ENCODE assay signal across 9 mouse cellular contexts in genomic region chr7:16147643-16148042, GRCm38 (mm10). TPM values are rescaled to one million over a fixed set of nuclear protein-coding genes. Genes with fewer than 3 reads are reported as not detected.
DNase-seq lines count a peak whose midpoint lies in the region; ATAC-seq and TF ChIP-seq lines count a peak whose summit lies in the region.
"Had no signal": no experiment of that assay in that cellular context is flagged by ENCODE, and none has a peak within 500 bp of the region (broad histone marks: within the 10 kb centered on the region; RNA-seq: fewer than 3 reads in every experiment).

No protein-coding gene starts in this region.

- TF ChIP-seq EP300 in lung, postnatal 0 days (IDR thresholded peaks at IDR 0.05), result no peak

- ATAC-seq in intestine, embryonic 14.5 days (replicated peaks; ENCODE audit: low FRiP score, low TSS enrichment, low read depth), result no peak
- ATAC-seq in intestine, postnatal 0 days, result no peak
- ATAC-seq in lung, postnatal 0 days, result no peak

- no peak overlapping the region for H3K9ac ChIP-seq in intestine, embryonic 14.5 days (ENCODE audit: low read length)
- H3K9ac ChIP-seq in intestine, postnatal 0 days (ENCODE audit: low read depth, low read length), result no peak overlapping the region
- no peak overlapping the region for H3K9ac ChIP-seq in lung, postnatal 0 days (replicated peaks; ENCODE audit: low read depth)
- H3K9ac ChIP-seq: neural tube, embryonic 12.5 days had no signal

- 0 out of 2 replicates have a peak, but pooled peaks cover 6% of the 10 kb centered on the region for H3K27me3 ChIP-seq in intestine, embryonic 14.5 days (replicated peaks; ENCODE audit: control insufficient read depth, insufficient read depth, low read length)
- no peaks in the 10 kb centered on the region for H3K27me3 ChIP-seq in intestine, postnatal 0 days (replicated peaks; ENCODE audit: control insufficient read depth, insufficient read depth, low read length)
- H3K27me3 ChIP-seq in lung, postnatal 0 days (replicated peaks; ENCODE audit: insufficient read depth, low read length), result no peaks in the 10 kb centered on the region

- no peaks in the 10 kb centered on the region for H3K9me3 ChIP-seq in intestine, embryonic 14.5 days (ENCODE audit: control insufficient read depth, low read length)
- no peaks in the 10 kb centered on the region for H3K9me3 ChIP-seq in intestine, postnatal 0 days (ENCODE audit: control insufficient read depth)
- H3K9me3 ChIP-seq in lung, postnatal 0 days (ENCODE audit: low read length), result no peaks in the 10 kb centered on the region
- H3K9me3 ChIP-seq: neural tube, embryonic 12.5 days had no signal

- H3K4me2 ChIP-seq in intestine, embryonic 14.5 days (ENCODE audit: low read length), result no peak overlapping the region
- no peak overlapping the region for H3K4me2 ChIP-seq in intestine, postnatal 0 days (replicated peaks; ENCODE audit: low read depth)
- H3K4me2 ChIP-seq in lung, postnatal 0 days (replicated peaks; ENCODE audit: low read depth, low read length), result no peak overlapping the region
- H3K4me2 ChIP-seq: neural tube, embryonic 12.5 days had no signal

- no peaks in the 10 kb centered on the region for H3K36me3 ChIP-seq in intestine, embryonic 14.5 days (ENCODE audit: control insufficient read depth, insufficient read depth, low read length)
- H3K36me3 ChIP-seq in intestine, postnatal 0 days (ENCODE audit: control insufficient read depth, insufficient read depth), result no peaks in the 10 kb centered on the region
- no peaks in the 10 kb centered on the region for H3K36me3 ChIP-seq in lung, postnatal 0 days (ENCODE audit: insufficient read depth, low read length)

- H3K4me1 ChIP-seq in intestine, embryonic 14.5 days (replicated peaks; ENCODE audit: control insufficient read depth, insufficient read depth, low read length), result no peaks in the 10 kb centered on the region
- no peaks in the 10 kb centered on the region for H3K4me1 ChIP-seq in intestine, postnatal 0 days (replicated peaks; ENCODE audit: control insufficient read depth, insufficient read depth, low read length)
- H3K4me1 ChIP-seq in lung, postnatal 0 days (ENCODE audit: insufficient read depth, low read depth, low read length), result no peaks in the 10 kb centered on the region

- peak; percentile 92 for DNase-seq in intestine, embryonic 14.5 days (ENCODE audit: low spot score)
- DNase-seq in ES-CJ7 (ENCODE audit: low read depth, low spot score), result peak; percentile 35
- DNase-seq in adrenal gland, postnatal 36 days, result peak; percentile 77 to 85
- peak; percentile 72 to 84 for DNase-seq in heart, postnatal 14 days
- DNase-seq in lung, postnatal 0 days (ENCODE audit: low spot score), result peak; percentile 39
- DNase-seq in thymus, postnatal 25 days, result peak; percentile 56
- DNase-seq in right cerebral cortex, postnatal 36 days (ENCODE audit: low spot score in 2 of 2), result no peak

- H3K4me3 ChIP-seq in intestine, embryonic 14.5 days (ENCODE audit: low read depth, low read length), result no peak overlapping the region
- no peak overlapping the region for H3K4me3 ChIP-seq in intestine, postnatal 0 days (ENCODE audit: low read depth, low read length)
- no peak overlapping the region for H3K4me3 ChIP-seq in lung, postnatal 0 days (ENCODE audit: low read depth, low read length)
- H3K4me3 ChIP-seq: neural tube, embryonic 12.5 days had no signal

- H3K27ac ChIP-seq in intestine, embryonic 14.5 days (ENCODE audit: low read depth), result no peak overlapping the region
- H3K27ac ChIP-seq in intestine, postnatal 0 days (ENCODE audit: low read depth, low read length), result no peak overlapping the region
- no peak overlapping the region for H3K27ac ChIP-seq in lung, postnatal 0 days (ENCODE audit: low read length)
- H3K27ac ChIP-seq: neural tube, embryonic 12.5 days had no signal

- TF ChIP-seq CTCF in intestine, postnatal 0 days (IDR thresholded peaks at IDR 0.05; ENCODE audit: low read depth), result no peak
- TF ChIP-seq CTCF in lung, postnatal 0 days (IDR thresholded peaks at IDR 0.05), result no peak

- 15% methylated on average over 15 of the region's 15 CpGs for WGBS in intestine, embryonic 14.5 days
- 11% methylated on average over 15 of the region's 15 CpGs for WGBS in intestine, postnatal 0 days
- 11% methylated on average over 15 of the region's 15 CpGs for WGBS in lung, postnatal 0 days

- intact Hi-C loops in heart, postnatal 14 days (cut with DNase I), result loop anchor here (5.0 kb wide), 1 partner anchor 35 kb away; no protein-coding TSS in a partner anchor

RNA-seq across cellular contexts. Expression of gene Slc8a2, which starts 18.0 kb away (rescaled TPM):
- 0.23 and 0.38 TPM in 2 replicates for polyA plus RNA-seq in intestine, embryonic 14.5 days (2014; fragmentation: Nextera tagmentation; extraction: Ambion mirVana)
- polyA plus RNA-seq in intestine, postnatal 0 days (2015; fragmentation: Nextera tagmentation; extraction: Ambion mirVana), result 0.08 and 0.14 TPM in 2 replicates
- total RNA-seq in adrenal gland, postnatal 36 days (2021), result 1 to 10 TPM; 1.7 to 2.6 TPM
- total RNA-seq in heart, postnatal 14 days (2021), result under 1 TPM; 0.63 to 0.84 TPM
- 0.04 and 0.05 TPM in 2 replicates for polyA plus RNA-seq in lung, postnatal 0 days (2015; fragmentation: Nextera tagmentation; extraction: Ambion mirVana)

RNA-seq across cellular contexts. Expression of gene Meis3, which starts 27.2 kb away (rescaled TPM):
- 47.0 and 48.6 TPM in 2 replicates for polyA plus RNA-seq in intestine, embryonic 14.5 days (2014; fragmentation: Nextera tagmentation; extraction: Ambion mirVana)
- polyA plus RNA-seq in intestine, postnatal 0 days (2015; fragmentation: Nextera tagmentation; extraction: Ambion mirVana), result 18.0 and 20.7 TPM in 2 replicates
- total RNA-seq in adrenal gland, postnatal 36 days (2021), result 10 to 100 TPM; 11.6 to 14.0 TPM
- 1 to 10 TPM; 3.8 to 5.4 TPM for total RNA-seq in heart, postnatal 14 days (2021)
- polyA plus RNA-seq in lung, postnatal 0 days (2015; fragmentation: Nextera tagmentation; extraction: Ambion mirVana), result 12.3 and 12.7 TPM in 2 replicates

RNA-seq across cellular contexts. Expression of gene Kptn, which starts 27.9 kb away (rescaled TPM):
- polyA plus RNA-seq in intestine, embryonic 14.5 days (2014; fragmentation: Nextera tagmentation; extraction: Ambion mirVana), result 28.1 and 32.7 TPM in 2 replicates
- 13.3 and 14.4 TPM in 2 replicates for polyA plus RNA-seq in intestine, postnatal 0 days (2015; fragmentation: Nextera tagmentation; extraction: Ambion mirVana)
- 10 to 100 TPM; 20.0 to 22.6 TPM for total RNA-seq in adrenal gland, postnatal 36 days (2021)
- total RNA-seq in heart, postnatal 14 days (2021), result 10 to 100 TPM; 24.9 to 28.0 TPM
- polyA plus RNA-seq in lung, postnatal 0 days (2015; fragmentation: Nextera tagmentation; extraction: Ambion mirVana), result 14.2 and 15.0 TPM in 2 replicates

RNA-seq across cellular contexts. Expression of gene Napa, which starts 49.4 kb away (rescaled TPM):
- 206 and 208 TPM in 2 replicates for polyA plus RNA-seq in intestine, embryonic 14.5 days (2014; fragmentation: Nextera tagmentation; extraction: Ambion mirVana)
- polyA plus RNA-seq in intestine, postnatal 0 days (2015; fragmentation: Nextera tagmentation; extraction: Ambion mirVana), result 201 and 204 TPM in 2 replicates
- total RNA-seq in adrenal gland, postnatal 36 days (2021), result 100 to 1,000 TPM; 143 to 167 TPM
- total RNA-seq in heart, postnatal 14 days (2021), result 10 to 100 TPM; 86.1 to 99.9 TPM
- 154 TPM in 2 replicates for polyA plus RNA-seq in lung, postnatal 0 days (2015; fragmentation: Nextera tagmentation; extraction: Ambion mirVana)

Comparison
In these comparisons a context has a peak if more than half of its experiments do, and no peak if none do; other contexts are left out.
1. DNase-seq: peak in intestine, embryonic 14.5 days (single experiment), ES-CJ7 (single experiment), adrenal gland, postnatal 36 days (2 of 2), heart, postnatal 14 days (2 of 2), lung, postnatal 0 days (single experiment) and thymus, postnatal 25 days (single experiment); none in right cerebral cortex, postnatal 36 days (0 of 2).